Mouse (Mus musculus) neural tube, embryonic 13.5 days (tissue): ENCODE measurements around the gene Gm15517. TPM values are rescaled to one million over a fixed set of nuclear protein-coding genes. Genes with fewer than 3 reads are reported as not detected.
"Not testable (repeated sequence)": the region's sequence is repeated elsewhere in the genome, so short reads cannot be mapped to it uniquely, and the experiment has no call there.

Source experiments
- ATAC-seq: fragments of 200-750 bp; cut with Nextera tagmentation; 2 replicates; pipeline ENCODE4 v1.8.0; 2017; ENCODE audit warnings: low read depth, mild to moderate bottlenecking, moderate TSS enrichment, moderate library complexity
- H3K27ac ChIP-seq: fragments of 300-500 bp; sonication (generic); replicated peaks from 2 replicates; pipeline ENCODE4 v1.5.1; 2015; ENCODE audit warnings: moderate library complexity, mild to moderate bottlenecking, inconsistent platforms
- H3K27me3 ChIP-seq: fragments of 300-500 bp; sonication (generic); 2 replicates; pipeline ENCODE4 v1.6.1; 2015; ENCODE audit warnings: mild to moderate bottlenecking, inconsistent platforms
- H3K36me3 ChIP-seq: fragments of 300-500 bp; sonication (generic); 2 replicates; pipeline ENCODE4 v1.6.1; 2015; ENCODE audit warnings: mild to moderate bottlenecking, inconsistent platforms
- H3K4me1 ChIP-seq: fragments of 300-500 bp; sonication (generic); replicated peaks from 2 replicates; pipeline ENCODE4 v1.6.1; 2015; ENCODE audit warnings: inconsistent platforms
- H3K4me2 ChIP-seq: fragments of 300-500 bp; sonication (generic); 2 replicates; pipeline ENCODE4 v1.6.1; 2015; ENCODE audit warnings: inconsistent platforms, mild to moderate bottlenecking, moderate library complexity
- H3K4me3 ChIP-seq: fragments of 300-500 bp; sonication (generic); 2 replicates; pipeline ENCODE4 v1.5.1; 2015; ENCODE audit warnings: mild to moderate bottlenecking, inconsistent platforms
- H3K9ac ChIP-seq: fragments of 300-500 bp; sonication (generic); 2 replicates; pipeline ENCODE4 v1.6.1; 2015; ENCODE audit warnings: moderate library complexity, mild to moderate bottlenecking, inconsistent platforms
- H3K9me3 ChIP-seq: fragments of 300-500 bp; sonication (generic); 2 replicates; pipeline ENCODE4 v1.6.1; 2016; ENCODE audit warnings: inconsistent platforms
- WGBS: fragments of 180-500 bp; shearing (Covaris S2); methylation state at CpG from one replicate; pipeline ENCODE4 v1.1.7; 2015; 5-methylcytosine and 5-hydroxymethylcytosine counted together
- polyA plus RNA-seq: library from polyadenylated mRNA; unstranded; fragments of >200 nt; fragmentation: Nextera tagmentation; extraction: Ambion mirVana; gene quantifications from 2 replicates; pipeline ENCODE4 v1.2.1, GENCODE M21; 2015

Gm15517 gene
- not detected in 2 replicates for polyA plus RNA-seq

DNA sequence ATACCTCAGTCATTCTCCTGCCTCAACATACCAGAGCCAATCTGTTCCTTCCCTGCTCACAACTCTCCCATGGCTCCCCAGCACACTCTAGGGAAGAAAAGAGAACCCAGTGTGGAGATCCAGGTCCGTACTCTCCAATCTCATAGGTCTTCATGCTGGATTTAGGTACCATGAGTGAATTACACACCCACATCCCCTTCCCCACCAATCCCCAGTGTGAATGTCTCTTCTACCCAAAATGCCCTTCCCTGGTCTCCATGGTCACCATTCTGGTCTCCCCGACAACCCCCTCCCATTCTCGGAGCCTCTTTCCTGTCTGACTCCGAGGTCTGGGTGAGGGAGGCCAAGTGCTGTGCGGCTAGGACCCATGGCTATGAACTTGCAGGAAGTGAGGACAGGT is at the start of gene Gm15517:
Gm15517 (plus strand) TSS at position 301 of the 400 bp plus-strand sequence.
- Histone ChIP-seq H3K4me2 (no peak within 1 kb of the TSS), H3K27ac (no peak within 1 kb of the TSS), H3K4me1 (peaks cover 8% of the 10 kb centered on the region), H3K9ac (no peak within 1 kb of the TSS), H3K9me3 (no peaks in the 10 kb centered on the region), H3K27me3 (peaks cover 35% of the 10 kb centered on the region), H3K4me3 (no peak within 1 kb of the TSS), H3K36me3 (no peaks in the 10 kb centered on the region)
- 60% methylated on average over 5 of the region's 5 CpGs for WGBS
- ATAC-seq: no peak

DNA sequence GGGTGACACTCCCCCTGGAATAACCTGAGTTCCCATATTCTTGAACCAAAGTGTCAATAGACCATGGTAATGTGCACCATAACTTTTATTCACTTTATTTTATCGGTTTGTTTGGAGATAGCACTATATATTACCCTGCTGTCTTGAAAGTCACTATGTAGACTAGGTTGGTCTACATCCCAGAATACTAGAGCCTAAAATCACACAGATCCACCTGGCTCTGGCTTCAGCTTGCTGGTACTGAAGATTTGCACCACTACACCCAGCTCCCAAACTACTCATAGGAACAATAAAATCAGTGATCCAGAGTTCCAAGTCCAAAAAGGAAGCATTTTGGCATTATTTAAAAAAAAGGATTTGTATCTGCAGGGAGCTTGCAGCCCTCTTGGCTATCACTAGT is 45.6 kb upstream of the Gm15517 start, which contains the start of gene Klk1b5:
Klk1b5 (plus strand) TSS at position 301 of the 400 bp plus-strand sequence.
- no peak for ATAC-seq
- no peaks in the 10 kb centered on the region for H3K36me3 ChIP-seq
- H3K4me1 ChIP-seq: no peaks in the 10 kb centered on the region
- no peak within 1 kb of the TSS for H3K4me3 ChIP-seq
- no peak within 1 kb of the TSS for H3K27ac ChIP-seq
- H3K9ac ChIP-seq: no peak within 1 kb of the TSS
- 73% methylated on average over 1 of the region's 1 CpGs for WGBS
- no peaks in the 10 kb centered on the region for H3K9me3 ChIP-seq
- H3K27me3 ChIP-seq: no peaks in the 10 kb centered on the region
- H3K4me2 ChIP-seq: no peak within 1 kb of the TSS

DNA sequence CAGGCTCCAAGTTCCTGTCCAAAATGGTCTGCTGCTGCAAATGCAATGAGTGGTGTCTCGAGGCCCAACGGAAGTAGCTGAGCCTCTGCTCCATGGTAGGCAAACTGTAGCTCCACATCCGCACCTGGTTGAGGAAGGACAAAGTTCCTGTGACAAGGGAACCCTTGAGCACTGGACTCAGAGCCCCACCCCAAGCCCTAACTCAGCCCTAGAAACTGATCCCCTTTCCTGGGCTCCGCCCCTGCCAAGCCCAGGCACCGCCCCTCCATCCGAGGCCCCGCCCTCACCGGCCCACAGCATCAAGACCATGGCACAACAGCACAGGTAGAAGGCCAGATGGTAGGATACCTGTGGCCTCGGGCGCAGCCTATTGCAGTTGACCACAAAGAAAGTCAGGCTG is 39.6 kb upstream of the Gm15517 start:
- 77% methylated on average over 10 of the region's 10 CpGs for WGBS
- not testable (repeated sequence) for H3K27me3 ChIP-seq, H3K36me3 ChIP-seq

DNA sequence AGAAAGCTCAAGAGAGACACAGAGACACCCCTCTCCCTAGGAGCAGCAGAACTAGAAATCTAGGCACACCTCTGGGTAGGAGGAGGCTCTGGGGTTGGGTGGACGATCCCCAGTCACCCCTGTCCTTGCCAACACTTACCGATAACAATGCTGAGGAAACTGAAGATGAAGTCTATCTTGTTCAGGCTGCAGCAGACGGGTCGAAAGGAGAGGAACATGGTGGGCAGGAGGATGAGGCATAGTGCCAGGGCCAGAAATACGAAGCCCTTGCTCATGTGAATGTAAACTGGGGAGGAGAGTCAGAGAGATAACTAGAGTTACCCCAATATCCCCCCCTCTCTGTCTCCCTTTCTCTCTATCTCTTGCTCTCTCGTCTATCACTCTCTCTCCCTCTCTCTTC is 38.9 kb upstream of the Gm15517 start:
- not testable (repeated sequence) for H3K4me3 ChIP-seq, H3K9me3 ChIP-seq, H3K27ac ChIP-seq, H3K4me1 ChIP-seq, H3K9ac ChIP-seq, H3K4me2 ChIP-seq, H3K36me3 ChIP-seq, ATAC-seq, H3K27me3 ChIP-seq
- 79% methylated on average over 6 of the region's 6 CpGs for WGBS

More for the DNA sequence above, 39.6 kb upstream of the Gm15517 start:
- ATAC-seq, H3K27ac ChIP-seq, H3K4me2 ChIP-seq, H3K4me3 ChIP-seq, H3K9ac ChIP-seq, H3K4me1 ChIP-seq, H3K9me3 ChIP-seq: not testable (repeated sequence)

DNA sequence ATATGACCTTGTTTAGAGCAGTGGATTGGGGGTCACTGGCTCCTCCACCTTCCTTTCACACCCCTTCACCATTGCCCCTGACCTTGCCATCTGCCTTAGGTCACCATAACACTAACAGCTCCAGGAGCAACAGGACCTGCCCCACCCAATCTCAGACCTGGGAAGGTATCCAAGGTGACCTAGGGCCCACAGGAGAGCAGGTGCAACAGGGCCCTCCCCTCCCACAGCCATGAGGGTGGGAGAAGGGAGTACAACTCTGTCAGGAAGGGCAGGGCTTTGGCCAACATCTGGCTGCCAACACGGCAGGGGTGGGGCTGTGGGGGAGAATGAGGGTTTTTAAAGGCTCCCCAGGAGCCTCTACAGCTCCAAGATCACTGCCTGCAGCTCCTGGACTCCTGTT is 36.2 kb upstream of the Gm15517 start, which contains the start of gene Klk1:
Klk1 (plus strand) TSS at position 285 of the 400 bp plus-strand sequence.
- no peak within 1 kb of the TSS for H3K27ac ChIP-seq
- H3K4me3 ChIP-seq: no peak within 1 kb of the TSS
- no peaks in the 10 kb centered on the region for H3K4me1 ChIP-seq
- no peaks in the 10 kb centered on the region for H3K27me3 ChIP-seq
- 73% methylated on average over 1 of the region's 1 CpGs for WGBS
- H3K9me3 ChIP-seq: no peaks in the 10 kb centered on the region
- H3K4me2 ChIP-seq: no peak within 1 kb of the TSS
- ATAC-seq: no peak
- H3K36me3 ChIP-seq: no peaks in the 10 kb centered on the region
- no peak within 1 kb of the TSS for H3K9ac ChIP-seq

DNA sequence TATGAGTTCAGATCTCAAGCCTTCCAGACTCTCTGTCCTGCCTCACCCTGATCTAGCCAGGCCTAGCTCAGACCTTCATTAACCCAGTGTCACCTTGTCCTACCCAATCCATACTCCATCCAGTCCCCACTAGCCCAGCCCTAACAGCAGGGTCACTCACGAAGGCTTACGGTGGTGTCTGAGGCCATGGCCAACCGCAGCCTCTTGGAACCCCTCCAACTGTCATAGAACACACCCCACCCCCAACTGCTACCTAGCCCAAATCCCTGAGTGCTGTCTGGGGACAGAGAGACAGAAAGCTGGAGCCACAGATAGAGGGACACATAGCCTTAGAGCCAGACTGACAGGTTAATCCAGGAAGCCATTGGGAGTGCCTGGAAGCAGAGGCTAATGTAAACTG is 25.3 kb upstream of the Gm15517 start, which contains the start of gene Gm36864:
Gm36864 (plus strand) TSS at position 269 of the 400 bp plus-strand sequence.
- no peaks in the 10 kb centered on the region for H3K4me1 ChIP-seq
- H3K27ac ChIP-seq: no peak within 1 kb of the TSS
- no peak within 1 kb of the TSS for H3K9ac ChIP-seq
- ATAC-seq: no peak
- WGBS: 82% methylated on average over 3 of the region's 3 CpGs
- no peaks in the 10 kb centered on the region for H3K27me3 ChIP-seq
- H3K9me3 ChIP-seq: no peaks in the 10 kb centered on the region
- H3K4me2 ChIP-seq: no peak within 1 kb of the TSS
- no peak within 1 kb of the TSS for H3K4me3 ChIP-seq
- H3K36me3 ChIP-seq: no peaks in the 10 kb centered on the region

DNA sequence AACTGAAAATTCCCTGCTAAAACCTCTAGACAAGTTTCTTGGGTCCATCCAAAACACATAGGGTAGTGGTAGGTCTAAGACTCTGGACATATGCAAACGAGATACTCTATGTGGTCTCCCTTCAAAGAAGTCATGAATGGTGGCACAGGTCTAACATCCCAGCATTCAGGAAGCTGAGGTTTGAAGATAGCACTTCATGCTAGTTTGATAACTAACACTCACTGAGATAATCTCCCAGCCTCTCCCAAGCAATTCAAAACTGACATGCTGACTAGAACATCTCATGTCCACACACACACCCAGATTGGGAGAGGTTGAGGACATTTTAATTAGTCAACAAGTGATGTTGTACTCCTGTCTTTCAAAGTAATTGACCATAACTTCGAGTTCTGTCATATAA is 21.3 kb upstream of the Gm15517 start:
- H3K27me3 ChIP-seq: no peaks in the 10 kb centered on the region
- no peaks in the 10 kb centered on the region for H3K9me3 ChIP-seq
- H3K36me3 ChIP-seq: no peaks in the 10 kb centered on the region
- WGBS: 70% methylated on average over 2 of the region's 2 CpGs
- H3K4me3 ChIP-seq: no peak overlapping the region
- no peaks in the 10 kb centered on the region for H3K4me1 ChIP-seq
- no peak overlapping the region for H3K9ac ChIP-seq
- H3K27ac ChIP-seq: no peak overlapping the region
- no peak for ATAC-seq
- no peak overlapping the region for H3K4me2 ChIP-seq

DNA sequence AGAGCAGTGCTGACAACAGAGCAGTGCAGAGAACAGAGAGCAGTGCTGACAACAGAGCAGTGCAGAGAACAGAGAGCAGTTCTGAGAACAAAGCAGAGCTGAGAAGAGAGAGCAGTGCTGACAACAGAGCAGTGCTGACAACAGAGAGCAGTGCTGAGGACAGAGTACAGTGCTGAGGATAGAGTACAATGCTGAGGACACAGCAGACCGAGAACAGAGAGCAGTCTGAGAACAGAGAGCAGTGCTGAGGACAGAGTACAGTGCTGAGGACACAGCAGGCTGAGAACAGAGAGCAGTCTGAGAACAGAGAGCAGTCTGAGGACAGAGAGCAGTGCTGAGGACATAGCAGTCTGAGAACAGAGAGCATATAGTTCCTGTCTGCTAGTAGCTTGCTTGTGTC is 20.5 kb upstream of the Gm15517 start:
- Histone ChIP-seq H3K27me3 (no peaks in the 10 kb centered on the region), H3K4me1 (peaks cover 8% of the 10 kb centered on the region), H3K9ac (no peak overlapping the region), H3K27ac (no peak overlapping the region), H3K9me3 (no peaks in the 10 kb centered on the region), H3K4me2 (no peak overlapping the region), H3K4me3 (no peak overlapping the region), H3K36me3 (no peaks in the 10 kb centered on the region)
- 73% methylated on average over 1 of the region's 1 CpGs for WGBS
- no peak for ATAC-seq

DNA sequence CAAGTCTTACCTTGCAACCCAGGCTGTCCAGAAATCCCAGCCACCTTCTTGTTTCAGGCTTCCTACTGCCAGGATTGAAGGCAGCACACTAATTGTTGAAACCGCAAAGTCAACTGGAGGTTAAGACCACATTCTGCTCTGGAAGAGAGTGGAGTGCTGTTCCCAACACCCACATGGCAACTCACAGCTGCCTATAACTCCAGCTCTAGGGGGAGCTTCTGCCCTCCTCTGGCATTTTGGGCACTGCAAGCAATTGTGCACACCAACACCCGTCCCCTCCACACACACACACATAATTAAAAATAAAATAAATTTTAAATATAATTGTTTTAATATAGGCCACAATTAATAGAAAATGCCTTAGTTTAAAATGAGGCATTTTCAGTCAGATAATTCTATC is 20.1 kb upstream of the Gm15517 start:
- H3K36me3 ChIP-seq: no peaks in the 10 kb centered on the region
- H3K4me3 ChIP-seq: no peak overlapping the region
- no peaks in the 10 kb centered on the region for H3K27me3 ChIP-seq
- WGBS: 63% methylated on average over 2 of the region's 2 CpGs
- H3K9me3 ChIP-seq: no peaks in the 10 kb centered on the region
- no peak overlapping the region for H3K4me2 ChIP-seq
- H3K4me1 ChIP-seq: peaks cover 9% of the 10 kb centered on the region
- ATAC-seq: no peak
- no peak overlapping the region for H3K27ac ChIP-seq
- no peak overlapping the region for H3K9ac ChIP-seq

DNA sequence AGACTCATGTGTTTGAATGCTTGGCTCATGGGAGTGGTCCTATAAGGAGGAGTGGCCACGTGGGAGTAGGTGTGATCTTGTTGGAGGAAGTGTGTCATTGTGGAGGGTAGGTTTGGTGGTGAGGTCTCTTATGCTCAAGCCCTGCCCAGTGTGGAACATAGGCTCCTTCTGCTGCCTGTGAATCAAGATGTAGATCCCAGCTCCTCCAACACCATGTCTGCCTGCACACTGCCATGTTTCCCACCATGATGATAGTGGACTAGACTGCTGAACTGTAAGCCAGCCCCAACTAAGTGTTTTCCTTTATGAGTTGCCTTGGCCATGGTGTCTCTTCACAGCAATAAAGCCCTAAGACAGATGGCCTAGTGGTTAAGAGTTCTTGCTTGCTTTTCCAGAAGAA is 17.2 kb upstream of the Gm15517 start:
- Histone ChIP-seq H3K4me3 (no peak overlapping the region), H3K4me1 (peaks cover 28% of the 10 kb centered on the region), H3K27ac (no peak overlapping the region), H3K27me3 (no peaks in the 10 kb centered on the region), H3K9me3 (no peaks in the 10 kb centered on the region), H3K36me3 (peaks cover 13% of the 10 kb centered on the region), H3K4me2 (no peak overlapping the region), H3K9ac (no peak overlapping the region)
- ATAC-seq: no peak
- 48% methylated on average over 1 of the region's 1 CpGs for WGBS

DNA sequence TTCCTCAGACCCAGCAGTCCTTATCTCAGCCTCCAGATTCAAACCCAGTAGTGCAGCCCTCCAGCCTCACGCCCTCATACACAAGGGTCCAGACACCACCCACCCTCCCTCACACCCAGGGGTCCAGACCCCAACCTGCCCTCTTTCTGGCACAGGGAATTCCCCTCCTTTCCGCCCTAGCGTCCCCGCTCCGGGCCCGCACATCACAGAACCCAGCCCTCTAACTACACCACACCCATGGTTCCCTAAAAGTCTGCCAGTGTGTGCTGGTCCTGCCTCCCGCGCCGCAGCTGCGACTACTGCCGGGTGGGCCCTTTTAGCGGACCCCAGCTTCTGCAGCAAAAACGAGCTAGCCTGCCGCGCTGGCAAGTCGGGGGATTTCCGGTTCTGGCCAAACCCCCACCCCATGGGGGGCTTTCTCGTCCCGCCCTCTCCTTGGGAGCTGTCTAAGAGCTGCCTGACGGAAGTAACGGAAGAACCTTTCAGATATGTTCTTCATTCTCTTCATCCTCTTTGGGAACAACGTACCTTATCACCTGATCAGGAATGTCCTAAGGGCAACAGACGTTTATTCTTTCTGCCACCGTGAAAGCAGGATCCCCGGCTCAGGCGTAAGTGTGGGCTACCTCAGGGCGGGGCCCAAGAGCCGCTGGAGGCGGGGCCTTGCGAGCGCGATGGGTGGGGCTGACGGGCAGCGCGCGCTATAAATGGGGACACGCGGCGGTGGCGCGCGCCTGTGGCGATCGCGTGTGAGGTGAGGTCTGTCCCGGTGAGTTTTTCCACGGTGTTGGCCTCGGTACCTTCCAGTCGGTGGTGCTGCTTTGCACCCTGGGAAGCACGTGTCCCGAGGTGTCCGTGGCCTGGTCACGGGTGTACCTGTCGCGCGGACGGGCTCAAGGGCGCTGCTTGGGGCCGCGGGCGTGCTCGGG is 14.9 kb upstream of the Gm15517 start, which contains the start of the genes 1700028J19Rik and 2410002F23Rik:
1700028J19Rik (minus strand) TSS at position 641 of the 929 bp plus-strand sequence.
2410002F23Rik (plus strand) TSS at position 668 of the 929 bp plus-strand sequence.
- Histone ChIP-seq H3K36me3 (peaks cover 34% of the 10 kb centered on the region), H3K4me3 (peak within 1 kb of the TSS; percentile 94), H3K9ac (peak within 1 kb of the TSS; percentile 87), H3K27me3 (no peaks in the 10 kb centered on the region), H3K4me1 (peaks cover 32% of the 10 kb centered on the region), H3K9me3 (no peaks in the 10 kb centered on the region), H3K4me2 (peak within 1 kb of the TSS; percentile 89), H3K27ac (peak within 1 kb of the TSS; percentile 95)
- ATAC-seq: peak; percentile 82
- WGBS: under 1% methylated on average over 62 of the region's 62 CpGs

DNA sequence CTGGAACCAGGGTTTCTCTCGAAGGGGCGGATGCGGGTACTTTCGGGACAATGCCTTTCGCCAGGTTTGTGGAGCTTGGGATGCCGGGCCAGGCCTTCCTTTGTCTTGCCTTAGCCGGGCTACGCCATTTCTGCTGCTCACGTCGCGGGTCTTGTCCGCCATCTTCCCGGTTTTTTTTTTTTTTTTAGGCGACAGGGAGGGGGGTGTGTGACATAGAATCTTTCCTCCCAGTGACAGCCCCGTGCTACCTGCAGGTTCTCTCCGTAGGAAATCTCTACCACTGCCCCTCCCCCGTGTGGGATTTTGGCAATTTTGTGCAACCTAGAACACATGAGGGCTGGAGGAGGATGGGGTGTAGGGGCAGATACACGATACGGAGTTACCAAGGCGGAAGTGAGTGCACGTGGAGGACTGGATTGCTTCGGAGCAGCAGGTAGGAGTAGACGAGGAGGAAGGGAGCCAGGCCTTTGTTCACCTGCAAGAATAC is 14.2 kb upstream of the Gm15517 start:
- Histone ChIP-seq H3K9ac (peak overlapping the region; percentile 87), H3K27me3 (no peaks in the 10 kb centered on the region), H3K4me2 (peak overlapping the region; percentile 89), H3K9me3 (no peaks in the 10 kb centered on the region), H3K36me3 (peaks cover 38% of the 10 kb centered on the region), H3K4me1 (peaks cover 32% of the 10 kb centered on the region), H3K27ac (peak overlapping the region; percentile 95), H3K4me3 (peak overlapping the region; percentile 94)
- WGBS: 0% methylated on average over 23 of the region's 23 CpGs
- ATAC-seq: peak; percentile 19
